Mouse (Mus musculus) cortical plate, adult 2 months (tissue): ENCODE measurements around the gene Tbcd.

ENCODE experiments used
- CTCF ChIP-seq: fragments of 200-500 bp; IDR thresholded peaks from 2 replicates; pipeline ENCODE4 v1.5.1; 2011; ENCODE audit warnings: mild to moderate bottlenecking, control low read depth, low read length; ENCODE audit not compliant: insufficient read depth; ENCODE audit errors: extremely low read depth
- POLR2A ChIP-seq: fragments of 200-500 bp; IDR thresholded peaks from 2 replicates; pipeline ENCODE4 v1.6.1; 2011; ENCODE audit warnings: mild to moderate bottlenecking, low read length, control low read depth; ENCODE audit not compliant: insufficient read depth; ENCODE audit errors: extremely low read depth

DNA sequence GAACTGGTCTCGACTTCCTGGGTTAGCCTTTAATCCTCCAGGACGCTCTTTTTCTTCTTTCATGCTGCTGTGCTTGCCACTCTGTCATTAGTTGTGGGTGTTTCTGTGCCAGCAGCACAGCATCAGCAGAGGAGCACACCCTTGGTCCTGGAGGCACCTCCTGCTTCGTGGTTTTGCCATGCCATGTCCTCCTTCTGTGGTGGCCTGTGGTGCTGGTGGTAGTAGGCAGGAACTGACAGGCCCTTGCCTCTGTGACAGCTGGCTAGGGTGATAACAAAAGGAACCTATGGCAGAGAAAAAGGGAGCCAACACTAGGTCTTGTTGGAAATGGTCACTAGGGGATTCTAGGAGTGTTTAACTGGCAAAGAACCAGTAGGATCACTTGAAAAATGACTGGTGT is 78.0 kb downstream of the Tbcd start:
- no peak for TF ChIP-seq CTCF
- TF ChIP-seq POLR2A = no peak
